Mouse (Mus musculus) kidney, adult 2 months (tissue): ENCODE data around the gene Fgf11. TPM values are rescaled to one million over a fixed set of nuclear protein-coding genes. Genes with fewer than 3 reads are reported as not detected.

Source experiments
- DNase-seq: peaks from one replicate; pipeline ENCODE4 v3.0.0; 2021
- H3K27ac ChIP-seq: fragments of 200-500 bp; 2 replicates; pipeline ENCODE4 v1.5.1; 2012; ENCODE audit warnings: low read depth, low read length, control low read depth, inconsistent platforms; ENCODE audit not compliant: insufficient read depth
- H3K27me3 ChIP-seq: fragments of 200-500 bp; replicated peaks from 2 replicates; pipeline ENCODE4 v1.6.1; 2012; ENCODE audit warnings: mild to moderate bottlenecking, moderate library complexity, low read length, inconsistent platforms; ENCODE audit not compliant: control insufficient read depth, insufficient read depth
- H3K36me3 ChIP-seq: fragments of 200-500 bp; 2 replicates; pipeline ENCODE4 v1.6.1; 2012; ENCODE audit warnings: mild to moderate bottlenecking, moderate library complexity, low read length, inconsistent platforms; ENCODE audit not compliant: control insufficient read depth, insufficient read depth
- H3K4me1 ChIP-seq: fragments of 200-500 bp; 2 replicates; pipeline ENCODE4 v1.6.1; 2011; ENCODE audit warnings: low read length; ENCODE audit not compliant: control insufficient read depth, insufficient read depth
- H3K4me3 ChIP-seq: fragments of 200-500 bp; 2 replicates; pipeline ENCODE4 v1.5.1; 2011; ENCODE audit warnings: mild to moderate bottlenecking, low read depth, low read length, control low read depth; ENCODE audit not compliant: insufficient read depth
- CTCF ChIP-seq: fragments of 200-500 bp; conservative IDR thresholded peaks from 2 replicates; pipeline ENCODE4 v1.5.1; 2011; ENCODE audit warnings: low read depth, mild to moderate bottlenecking, control low read depth, low read length, moderate library complexity, mixed read lengths; ENCODE audit not compliant: insufficient read depth, insufficient read length
- POLR2A ChIP-seq: fragments of 200-500 bp; IDR thresholded peaks from one replicate; pipeline ENCODE4 v1.6.1; 2011; ENCODE audit warnings: low read depth, low read length, control low read depth
- WGBS: fragments of 180-500 bp; shearing (Covaris S2); methylation state at CpG from one replicate; pipeline ENCODE4 v1.1.7; 2018; 5-methylcytosine and 5-hydroxymethylcytosine counted together
- polyA plus RNA-seq: library from polyadenylated mRNA; depleted of rRNA; stranded (reverse); fragments of >200 nt; gene quantifications from 2 replicates; pipeline ENCODE4 v1.2.3, GENCODE M21; 2012

Gene Fgf11
- polyA plus RNA-seq, 1 experiment = 2.6 TPM

DNA sequence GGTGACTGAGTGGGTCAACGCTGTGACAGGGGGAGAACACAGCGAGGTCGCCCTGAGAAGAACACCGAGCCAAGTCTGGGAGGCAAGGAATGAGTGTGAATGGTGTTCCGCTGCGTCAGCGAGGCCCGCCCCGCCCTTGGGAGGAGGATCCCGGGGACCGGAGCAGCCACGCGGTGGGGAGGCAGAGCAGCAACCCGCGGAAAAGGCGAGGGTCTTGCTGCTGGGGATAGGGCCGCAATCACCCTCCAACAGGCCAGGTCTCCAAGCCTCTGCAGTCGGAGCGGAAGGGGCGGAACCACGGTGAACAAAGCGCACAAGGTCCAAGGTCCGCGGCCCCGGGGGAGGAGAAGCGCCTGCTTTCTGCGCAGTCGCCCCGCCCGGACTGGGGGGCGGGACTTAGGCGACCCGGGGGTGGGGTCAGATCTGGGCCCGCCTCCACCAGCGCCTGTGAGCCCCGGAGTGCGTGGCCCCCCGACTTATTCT lies 44.6 kb upstream of the Fgf11 start, which contains the start of gene Plscr3:
Gene Plscr3, plus strand, starts transcription at position 179 of the 483 bp plus-strand sequence.
- H3K27ac ChIP-seq = peak within 1 kb of the TSS; percentile 92
- TF ChIP-seq POLR2A = peak; percentile 67
- TF ChIP-seq CTCF = no peak
- under 1% methylated on average over 37 of the region's 38 CpGs for WGBS

GRCm38 (mm10) chr11:69838714-69839104 lies 37.1 kb upstream of the Fgf11 start:
- H3K4me1 ChIP-seq = peaks cover 6% of the 10 kb centered on the region
- H3K27me3 ChIP-seq = no peaks in the 10 kb centered on the region
- WGBS = under 1% methylated on average over 7 of the region's 7 CpGs
- H3K27ac ChIP-seq = peak overlapping the region; percentile 90
- no peaks in the 10 kb centered on the region for H3K36me3 ChIP-seq
- peak overlapping the region; percentile 91 for H3K4me3 ChIP-seq
- TF ChIP-seq CTCF = no peak
- TF ChIP-seq POLR2A = no peak
- DNase-seq = no peak

More for the DNA sequence above, 44.6 kb upstream of the Fgf11 start, which contains the start of gene Plscr3:
- Histone ChIP-seq H3K4me3 (peak within 1 kb of the TSS; percentile 65), H3K4me1 (peaks cover 8% of the 10 kb centered on the region; the same call in 1 of the 2 replicates), H3K36me3 (no peaks in the 10 kb centered on the region), H3K27me3 (no peaks in the 10 kb centered on the region)
- peak; percentile 97 for DNase-seq

DNA sequence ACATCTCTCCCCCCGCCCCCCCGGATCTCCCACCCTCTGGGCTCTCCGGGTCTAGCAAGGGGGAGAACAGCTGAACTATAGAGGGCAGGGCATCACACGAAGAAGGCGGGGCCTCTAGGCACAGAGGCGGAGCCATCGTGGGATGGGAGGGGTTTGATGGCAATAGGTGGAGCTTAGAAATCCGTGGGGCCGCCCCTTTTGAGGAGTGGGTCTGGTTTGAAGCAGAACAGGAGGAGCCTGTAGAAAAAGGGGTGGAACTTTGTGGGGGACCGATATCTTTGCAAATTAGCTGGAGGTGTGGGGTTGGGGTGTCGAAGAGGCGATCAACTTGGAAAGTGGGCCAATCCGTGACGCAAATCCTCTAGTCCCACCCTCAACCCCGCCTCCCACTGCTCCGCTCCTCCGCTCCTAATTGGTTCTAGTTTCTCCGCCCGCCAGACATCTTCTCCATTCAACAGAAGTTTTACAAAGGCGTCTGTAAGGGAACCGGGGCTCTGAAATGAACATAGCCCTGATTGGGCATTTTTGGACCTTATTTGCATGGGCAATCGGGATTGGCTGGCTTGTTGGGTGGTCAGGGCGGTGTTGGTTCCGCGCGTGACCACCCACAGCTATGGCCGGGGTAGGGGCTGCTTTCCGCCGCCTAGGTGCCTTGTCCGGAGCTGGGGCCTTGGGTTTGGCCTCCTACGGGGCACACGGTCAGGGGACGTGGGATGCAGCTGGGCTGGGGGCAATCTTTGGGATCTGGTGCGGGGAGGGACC lies 36.5 kb upstream of the Fgf11 start, which contains the start of gene Tmem256:
Gene Tmem256, plus strand, starts transcription at position 563 of the 762 bp plus-strand sequence.
- H3K36me3 ChIP-seq = no peaks in the 10 kb centered on the region
- H3K4me3 ChIP-seq = peak within 1 kb of the TSS; percentile 91
- peak within 1 kb of the TSS; percentile 90 for H3K27ac ChIP-seq
- no peaks in the 10 kb centered on the region for H3K27me3 ChIP-seq
- TF ChIP-seq POLR2A = peak; percentile 66
- TF ChIP-seq CTCF = no peak
- peaks cover 6% of the 10 kb centered on the region for H3K4me1 ChIP-seq
- WGBS = under 1% methylated on average over 34 of the region's 34 CpGs
- DNase-seq = peak; percentile 99

DNA sequence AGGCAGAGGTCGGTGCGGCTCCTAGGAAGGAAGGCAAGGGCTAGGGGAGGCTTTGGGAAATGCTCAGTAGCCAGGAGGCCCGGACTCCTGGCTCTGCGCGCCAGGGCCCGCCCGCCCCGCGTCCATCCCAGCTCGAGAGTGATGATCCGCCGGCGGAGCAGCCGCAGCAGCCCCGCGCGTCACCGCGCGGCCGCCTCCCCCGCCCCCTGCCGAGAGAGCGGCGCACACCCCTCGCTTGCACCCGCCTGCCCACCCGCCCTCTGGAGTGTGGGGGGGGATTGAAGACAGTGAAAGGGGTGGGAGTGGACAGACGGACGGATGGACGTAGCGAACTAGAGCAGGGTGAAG lies 35.9 kb upstream of the Fgf11 start, which contains the start of gene Nlgn2:
Gene Nlgn2, minus strand, starts transcription at position 181 of the 348 bp plus-strand sequence.
- Histone ChIP-seq H3K4me3 (peak within 1 kb of the TSS; percentile 91), H3K36me3 (no peaks in the 10 kb centered on the region), H3K27ac (peak within 1 kb of the TSS; percentile 90), H3K4me1 (peaks cover 6% of the 10 kb centered on the region), H3K27me3 (no peaks in the 10 kb centered on the region)
- WGBS = under 1% methylated on average over 32 of the region's 32 CpGs
- DNase-seq = no peak
- TF ChIP-seq CTCF (no peak), POLR2A (no peak)

- WGBS = 7% methylated on average over 52 of the region's 52 CpGs
- no peak for DNase-seq
- Histone ChIP-seq H3K4me3 (peak overlapping the region; percentile 77), H3K27me3 (no peaks in the 10 kb centered on the region), H3K4me1 (peaks cover 6% of the 10 kb centered on the region), H3K36me3 (no peaks in the 10 kb centered on the region), H3K27ac (no peak overlapping the region)
- TF ChIP-seq POLR2A (no peak), CTCF (no peak)
Observed at GRCm38 (mm10) chr11:69836703-69837576, 35.3 kb upstream of the Fgf11 start.

- H3K4me3 ChIP-seq = no peak overlapping the region
- 42% methylated on average over 4 of the region's 4 CpGs for WGBS
- no peak overlapping the region for H3K27ac ChIP-seq
- no peak for DNase-seq
- no peaks in the 10 kb centered on the region for H3K36me3 ChIP-seq
- peaks cover 6% of the 10 kb centered on the region for H3K4me1 ChIP-seq
- TF ChIP-seq CTCF (no peak), POLR2A (no peak)
- no peaks in the 10 kb centered on the region for H3K27me3 ChIP-seq
Observed at GRCm38 (mm10) chr11:69835966-69836335, 34.3 kb upstream of the Fgf11 start.
